Mouse (Mus musculus): ENCODE data around the gene Tmem245.

The Tmem245 gene

DNA sequence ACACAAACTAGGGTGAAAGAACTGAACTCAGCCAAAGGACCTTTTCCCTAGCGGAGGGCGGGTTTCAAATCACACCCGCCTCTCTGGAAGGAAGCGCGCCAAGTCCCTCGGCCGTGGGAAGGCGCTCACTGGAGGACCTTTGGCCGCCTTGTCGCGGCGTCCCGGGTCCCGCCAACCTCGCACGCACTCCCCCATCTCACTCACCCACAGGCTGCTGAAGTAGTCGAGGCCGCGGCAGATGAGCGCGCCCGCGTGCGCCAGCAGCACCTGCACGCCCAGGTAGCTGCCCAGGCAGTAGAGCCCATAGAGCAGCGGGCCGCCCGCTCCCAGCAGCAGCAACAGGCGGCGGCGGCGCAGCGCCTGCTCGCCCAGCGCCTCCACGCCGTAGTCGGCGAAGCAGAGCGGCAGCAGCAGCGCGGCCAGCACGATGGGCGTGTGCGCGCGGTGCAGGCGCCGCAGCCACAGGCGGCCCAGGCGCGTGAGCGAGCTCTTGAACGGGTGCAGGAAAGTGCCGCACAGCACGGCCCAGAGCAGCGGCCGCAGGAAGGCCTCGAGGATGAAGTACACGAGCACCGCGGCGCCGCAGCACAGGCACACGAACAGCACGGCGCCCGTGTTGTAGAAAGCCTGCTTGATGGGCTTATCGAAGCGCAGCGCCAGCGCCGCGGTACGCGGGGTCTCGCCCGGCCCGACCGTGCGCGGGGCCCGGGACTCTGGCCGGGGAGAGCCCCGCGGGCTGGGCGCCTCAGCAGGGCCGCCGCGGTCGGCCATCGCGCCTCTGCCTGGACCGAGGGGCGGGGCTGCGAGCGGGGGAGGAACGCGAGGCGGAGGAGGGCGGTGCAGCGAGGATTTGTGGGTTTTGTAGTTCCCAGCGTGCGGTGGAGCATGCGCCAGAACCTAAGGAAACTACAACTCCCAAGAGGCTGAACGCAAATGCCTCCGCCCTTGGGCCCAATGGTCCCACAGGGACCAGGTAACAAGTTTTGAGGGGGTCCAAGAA is at the start of gene Tmem245:
Gene Tmem245 (minus strand): TSS at position 797 of the 1,000 bp plus-strand sequence.
- in situ Hi-C loops (cut with MseI, MboI) = no loop called here

DNA sequence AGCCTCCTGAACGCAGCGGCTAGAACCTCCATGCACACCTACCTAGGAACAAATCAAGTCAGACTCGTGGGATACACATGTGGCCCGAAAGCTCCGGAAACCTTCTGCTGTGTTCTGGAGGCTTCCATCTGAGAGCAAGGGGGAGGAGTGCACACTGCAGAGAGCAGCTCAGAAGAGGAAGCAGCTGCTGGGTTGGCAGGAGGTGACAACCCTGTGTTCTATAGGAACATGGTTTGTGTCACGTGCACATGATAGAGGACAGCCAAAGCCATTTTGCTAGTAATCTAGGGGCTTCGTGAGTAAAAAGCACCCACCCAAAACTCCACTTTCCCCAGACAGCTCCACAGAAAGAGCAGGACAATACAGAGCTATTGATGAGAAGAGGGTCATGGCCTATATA is 46.1 kb upstream of the Tmem245 start:
- in situ Hi-C loops (cut with MseI, MboI) = no loop called here

DNA sequence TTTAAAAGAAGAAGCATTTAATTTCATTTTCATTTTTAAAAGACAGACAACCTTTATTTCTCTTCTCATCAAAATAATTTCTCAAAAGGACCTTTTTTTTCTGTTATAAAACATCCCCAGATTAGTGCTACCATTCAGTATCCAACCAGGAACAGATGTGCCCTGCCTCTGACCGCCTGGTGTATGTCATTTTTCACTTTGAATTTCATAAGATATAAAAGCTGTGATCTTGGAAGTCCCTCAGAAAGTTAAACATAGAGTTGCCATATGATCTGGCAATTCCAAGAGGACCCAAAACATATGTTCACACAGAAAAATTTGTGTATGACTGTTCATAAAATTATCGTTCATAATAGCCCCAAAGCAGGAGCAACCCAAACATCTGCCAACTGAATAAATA is 44.7 kb upstream of the Tmem245 start:
- in situ Hi-C loops (cut with MseI, MboI) = no loop called here

DNA sequence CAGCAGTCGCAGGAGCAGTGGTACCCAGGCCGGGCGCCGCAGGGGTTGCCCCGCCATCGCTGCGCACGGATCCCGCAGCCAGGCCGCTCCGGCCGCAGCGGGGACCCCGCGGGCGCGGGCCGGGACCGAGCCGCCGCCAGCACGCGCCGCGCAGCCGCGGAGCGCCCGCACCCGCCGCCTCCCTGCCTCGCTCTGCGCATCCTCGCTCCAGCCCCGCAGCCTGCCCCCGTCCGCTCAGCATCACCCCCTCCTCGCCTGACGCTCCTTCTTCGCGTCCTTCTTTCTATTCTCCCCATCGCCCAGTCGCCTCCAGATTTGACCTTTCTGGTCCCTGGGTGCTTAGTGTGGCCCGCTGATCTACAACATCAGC is 43.0 kb upstream of the Tmem245 start, which contains the start of gene Frrs1l:
Gene Frrs1l (minus strand): TSS at position 177 of the 370 bp plus-strand sequence.
- in situ Hi-C loops (cut with MseI, MboI) = no loop called here

DNA sequence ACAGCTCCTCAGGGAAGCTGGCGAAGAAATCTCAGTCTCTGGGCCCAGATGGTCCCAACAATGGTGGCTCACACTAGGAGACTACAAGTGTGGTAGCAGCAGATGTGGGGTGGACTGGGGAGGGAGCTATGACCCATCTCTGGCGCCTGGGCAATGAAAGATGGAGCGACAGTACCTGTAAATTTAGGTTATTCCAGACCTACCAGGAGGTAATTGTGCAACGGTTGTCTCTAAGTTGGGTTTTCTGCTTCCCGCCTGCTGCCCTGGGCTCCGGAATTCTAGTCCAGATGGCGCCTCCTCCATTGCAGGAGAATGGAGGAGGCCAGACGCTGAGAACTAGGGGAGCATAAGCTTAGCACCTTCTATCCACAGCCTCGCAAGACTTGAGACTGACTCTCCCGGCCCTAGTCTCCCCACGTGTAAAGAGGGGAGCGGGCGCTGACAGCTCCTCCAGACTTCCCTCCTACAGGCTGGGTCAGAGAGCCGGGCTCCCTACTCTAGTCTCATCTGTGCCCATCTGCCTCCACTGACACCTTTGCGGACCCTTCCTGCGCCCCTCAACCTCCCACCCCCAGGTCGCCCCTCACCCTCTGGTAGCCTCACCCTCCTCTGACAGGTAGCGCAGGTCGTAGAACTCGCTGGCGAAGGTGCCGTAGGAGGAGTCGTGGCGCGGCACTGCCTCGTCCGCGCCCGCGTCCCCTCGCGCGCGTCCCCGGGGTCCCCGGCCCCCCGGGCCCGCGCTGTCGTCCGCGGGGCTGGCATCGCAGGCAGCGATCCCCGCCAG is 42.4 kb upstream of the Tmem245 start:
- in situ Hi-C loops (cut with MseI, MboI) = no loop called here

DNA sequence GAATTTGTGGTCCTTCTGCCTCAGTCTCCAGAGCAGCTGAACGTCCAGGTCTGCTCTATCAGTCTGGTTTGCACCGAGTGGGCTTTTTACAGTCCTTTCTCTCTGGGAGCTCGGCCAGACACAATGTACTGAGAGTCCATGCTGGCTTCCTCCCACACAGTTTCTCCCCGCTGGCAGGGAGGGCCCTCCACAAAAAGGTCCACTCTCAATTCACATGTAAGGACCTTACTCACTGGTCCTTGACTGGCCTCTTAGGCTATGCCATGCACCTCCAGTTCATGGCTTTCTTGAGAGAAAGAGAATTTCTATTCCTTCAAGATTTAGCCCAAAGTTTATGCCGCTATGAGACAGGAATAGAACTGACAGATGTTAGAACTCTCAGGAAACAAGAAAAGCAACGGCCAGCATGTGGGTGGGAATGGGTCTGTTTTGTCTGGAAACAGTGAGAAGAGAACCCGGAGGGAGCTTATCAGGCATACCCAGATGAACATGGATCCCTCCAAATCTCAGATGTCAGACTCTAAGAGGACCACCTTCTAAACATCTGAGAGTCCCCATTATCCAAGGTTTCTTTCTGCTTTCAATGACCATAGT is 18.4 kb upstream of the Tmem245 start:
- in situ Hi-C loops (cut with MseI, MboI) = no loop called here

DNA sequence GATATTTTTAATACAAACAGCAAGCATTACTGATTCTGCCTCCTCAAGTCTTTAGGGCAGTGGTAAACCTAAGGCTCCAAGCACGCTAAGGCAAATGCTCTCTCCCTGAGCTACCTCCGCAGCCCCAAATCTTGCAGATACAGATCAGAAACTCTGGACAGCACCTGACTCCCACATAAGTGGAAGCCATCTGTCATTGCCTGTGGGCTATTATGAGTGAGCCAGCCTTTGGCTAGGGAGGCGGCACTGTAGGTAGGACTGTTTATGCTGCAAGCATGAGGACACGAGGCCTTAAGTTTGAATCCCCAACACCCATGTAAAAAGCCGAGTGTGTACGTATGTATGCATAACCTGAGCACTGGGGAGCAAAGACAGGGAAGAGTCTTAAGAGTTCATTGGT is 16.4 kb upstream of the Tmem245 start:
- in situ Hi-C loops (cut with MseI, MboI) = no loop called here

DNA sequence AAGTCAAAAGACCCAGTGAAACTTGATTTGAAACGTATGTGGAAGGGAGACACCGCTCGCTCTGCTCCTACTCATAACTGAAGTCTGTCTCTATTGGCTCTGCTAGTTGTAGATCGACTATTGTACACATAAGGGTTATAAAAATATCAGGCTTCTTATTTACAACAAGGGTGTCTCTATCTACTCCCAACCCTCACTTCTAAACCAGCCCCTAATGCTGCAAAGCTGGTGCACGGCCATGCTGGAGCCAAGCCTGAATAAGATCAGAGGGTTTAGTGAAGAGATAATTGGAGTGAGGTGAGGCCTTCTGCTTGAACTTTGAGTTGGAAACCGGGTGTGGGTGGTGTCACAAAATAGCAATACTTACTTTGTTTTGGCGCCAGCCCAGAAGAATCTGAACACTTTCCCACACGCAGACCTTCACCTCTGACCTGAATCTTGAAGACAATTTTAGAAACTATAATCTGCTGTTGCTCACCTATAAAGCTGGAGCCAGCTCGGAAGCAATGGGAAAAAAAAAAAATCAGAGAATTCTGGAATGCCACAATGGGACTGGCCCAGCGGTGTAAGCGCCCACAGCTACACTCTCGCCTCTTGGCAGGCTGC is 14.2 kb upstream of the Tmem245 start:
- in situ Hi-C loops (cut with MseI, MboI) = no loop called here

DNA sequence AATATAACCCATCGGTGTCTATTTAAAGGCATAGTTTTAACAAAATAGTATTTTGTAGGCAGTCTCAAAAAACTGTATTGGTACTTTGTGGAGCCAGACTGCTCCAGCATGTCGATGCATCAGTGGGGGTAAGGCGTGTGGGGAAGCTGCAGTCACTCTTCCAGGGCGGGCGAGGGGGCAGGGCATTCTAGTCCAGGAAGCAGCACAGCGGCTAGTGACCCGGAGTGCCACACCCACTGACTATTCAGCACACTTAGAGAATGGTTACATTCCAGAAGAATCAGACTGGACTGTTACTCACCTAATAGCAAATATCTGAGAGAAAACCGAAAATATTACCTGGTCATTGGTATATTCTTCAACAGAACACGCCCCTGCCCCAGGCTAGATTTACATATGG is 10.3 kb upstream of the Tmem245 start:
- in situ Hi-C loops (cut with MseI, MboI) = no loop called here

DNA sequence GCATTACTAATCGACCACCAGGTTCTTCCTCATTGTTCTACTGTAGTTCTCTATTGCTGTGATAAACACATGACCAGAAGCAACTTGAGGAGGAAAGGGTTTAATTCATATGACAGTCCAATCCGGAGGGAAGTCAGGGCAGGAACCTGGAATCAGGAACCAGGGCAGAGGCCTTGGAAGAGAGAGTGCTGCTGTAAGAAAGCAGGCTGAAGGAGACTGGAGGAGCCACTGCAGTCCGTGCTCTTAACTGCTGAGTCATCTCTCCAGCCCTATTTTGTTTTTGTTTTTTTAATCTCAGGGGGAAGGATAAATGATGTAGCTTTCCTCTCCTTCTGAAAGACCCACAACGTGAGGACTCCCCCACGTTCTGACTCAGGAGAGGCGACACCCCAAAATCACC is 6.0 kb upstream of the Tmem245 start:
- in situ Hi-C loops (cut with MseI, MboI) = no loop called here

DNA sequence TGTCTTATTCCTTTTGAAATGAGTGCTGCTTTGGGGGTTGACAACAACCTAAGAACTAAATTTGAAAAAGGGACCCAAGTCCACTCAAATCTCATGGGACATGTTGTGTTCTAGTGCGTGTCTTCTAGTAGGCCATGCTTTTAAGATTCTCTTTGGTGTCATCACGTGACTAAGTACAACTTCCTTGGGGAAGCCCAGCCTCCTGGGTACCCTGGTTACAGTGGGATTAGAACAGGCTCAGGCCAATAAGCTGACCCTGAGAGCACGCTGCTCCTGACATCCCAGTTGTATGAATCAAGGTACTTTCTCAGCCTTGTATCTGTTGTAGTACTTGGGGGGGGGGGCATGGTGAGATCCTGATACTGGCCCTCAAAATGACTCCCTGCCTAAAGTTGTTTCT is 4.5 kb upstream of the Tmem245 start:
- in situ Hi-C loops (cut with MseI, MboI) = no loop called here

DNA sequence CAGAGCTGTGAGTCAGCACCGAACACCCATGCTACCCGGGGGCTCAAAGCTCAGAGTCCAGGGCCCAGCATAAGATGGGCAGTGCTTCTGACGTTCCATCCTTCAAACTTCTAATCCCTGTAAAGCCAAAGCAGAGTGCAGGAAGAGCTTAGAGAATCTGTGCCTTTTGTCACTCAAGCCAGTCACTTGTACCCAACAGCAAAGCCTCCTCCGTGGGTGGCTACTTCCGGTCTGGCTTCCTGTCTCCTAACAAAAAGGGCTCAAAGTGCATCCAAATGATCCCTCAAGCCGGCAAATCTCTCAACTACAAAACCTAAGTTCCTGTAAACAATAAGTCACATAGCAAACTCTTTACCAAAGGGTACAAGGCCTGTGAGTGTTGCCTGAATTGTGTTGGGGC is 2.3 kb upstream of the Tmem245 start:
- in situ Hi-C loops (cut with MseI, MboI) = no loop called here

DNA sequence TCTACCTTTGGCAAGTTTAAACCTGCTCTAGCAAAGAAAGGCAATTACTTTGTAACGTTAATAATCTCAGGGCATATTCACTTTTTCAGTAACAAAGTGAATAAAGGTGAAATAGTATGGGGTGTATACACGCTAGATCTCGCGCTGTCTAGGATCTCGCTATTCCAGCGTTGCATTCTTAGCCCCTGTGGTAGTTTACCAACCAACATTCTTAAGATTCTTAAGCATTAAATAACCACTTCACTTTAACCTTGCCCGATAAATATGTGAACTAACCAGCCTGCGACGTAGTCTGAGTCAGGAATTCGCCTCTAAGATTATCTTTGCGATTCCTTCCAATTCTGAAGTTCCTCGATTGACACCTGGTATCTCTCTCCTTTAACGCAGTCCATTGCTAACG is 1.1 kb downstream of the Tmem245 start:
- in situ Hi-C loops (cut with MseI, MboI) = no loop called here

DNA sequence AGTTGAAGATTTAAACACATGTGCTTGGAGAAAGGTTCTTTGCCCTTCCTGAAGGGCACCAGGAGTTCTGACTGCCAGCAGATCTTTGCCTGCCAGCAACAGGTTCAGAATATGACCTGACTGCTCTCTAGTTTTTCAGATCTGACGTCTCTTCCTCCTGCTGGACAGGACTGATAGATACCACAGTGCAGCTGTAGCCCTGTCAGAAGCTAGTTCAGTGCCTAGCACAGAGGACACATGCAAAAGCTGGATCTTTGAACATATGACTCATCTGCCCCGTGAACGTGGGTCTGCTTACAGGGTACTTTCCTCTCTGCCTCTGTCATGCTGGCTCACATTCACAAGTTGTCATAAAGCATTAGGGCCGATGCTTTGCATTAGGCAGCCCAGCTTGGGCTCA is 3.0 kb downstream of the Tmem245 start:
- in situ Hi-C loops (cut with MseI, MboI) = no loop called here

DNA sequence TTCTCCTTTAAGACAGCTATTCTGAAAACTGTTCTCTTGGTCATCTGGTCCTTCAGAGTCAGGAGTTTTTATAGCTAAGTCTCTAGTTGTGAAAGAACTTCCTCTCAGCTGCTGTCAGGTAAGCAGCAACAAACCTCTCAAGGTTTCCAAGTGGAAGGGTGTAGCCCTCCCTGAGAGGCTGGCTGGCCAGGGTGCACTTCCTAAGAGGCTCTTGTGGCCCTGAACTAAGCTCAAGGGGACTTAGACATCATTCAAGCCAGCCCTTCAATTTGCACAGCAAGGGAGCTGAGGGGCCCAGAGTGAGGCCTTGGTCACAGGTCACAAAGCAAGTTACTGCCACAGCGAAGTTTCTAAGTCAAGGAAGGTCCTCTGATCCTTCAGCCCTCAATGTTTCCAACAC is 4.0 kb downstream of the Tmem245 start:
- in situ Hi-C loops (cut with MseI, MboI) = no loop called here

DNA sequence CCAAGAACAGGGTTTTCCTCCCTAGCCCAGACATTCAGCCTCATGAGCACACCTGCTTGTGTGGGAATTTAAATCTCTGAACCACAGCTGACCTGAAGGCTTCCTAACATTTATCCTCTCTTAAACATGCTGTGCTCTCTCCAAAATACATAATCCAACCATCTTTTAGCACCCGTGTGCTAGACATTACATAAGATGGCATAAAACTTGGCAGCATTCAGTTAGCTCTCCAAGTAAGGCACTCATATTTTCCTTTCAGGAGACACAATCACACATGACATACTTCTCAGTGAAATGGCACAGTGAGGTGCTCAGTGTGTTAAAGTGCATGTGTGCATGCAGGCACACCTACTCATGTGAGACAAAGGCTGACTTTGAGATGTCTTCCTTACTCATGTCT is 4.7 kb downstream of the Tmem245 start:
- in situ Hi-C loops (cut with MseI, MboI) = no loop called here

DNA sequence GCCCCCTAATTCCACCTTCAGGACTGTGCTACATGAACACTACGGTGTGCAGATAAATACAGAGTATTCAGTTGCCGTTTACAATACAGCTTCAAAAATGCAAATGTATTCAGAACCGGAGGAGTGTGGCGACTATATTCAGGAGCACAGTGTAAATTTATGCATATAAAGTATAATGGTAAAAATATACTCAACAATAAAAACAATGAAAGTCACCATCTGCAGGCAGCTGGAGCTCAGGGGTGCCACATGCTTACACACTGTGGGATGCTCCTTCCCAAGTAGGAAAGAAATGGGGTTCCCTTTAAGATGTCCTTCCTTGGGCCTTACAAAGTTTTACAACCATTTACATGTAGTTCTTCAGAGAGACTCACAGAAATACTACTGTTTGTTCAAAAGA is 5.8 kb downstream of the Tmem245 start:
- in situ Hi-C loops (cut with MseI, MboI) = no loop called here

DNA sequence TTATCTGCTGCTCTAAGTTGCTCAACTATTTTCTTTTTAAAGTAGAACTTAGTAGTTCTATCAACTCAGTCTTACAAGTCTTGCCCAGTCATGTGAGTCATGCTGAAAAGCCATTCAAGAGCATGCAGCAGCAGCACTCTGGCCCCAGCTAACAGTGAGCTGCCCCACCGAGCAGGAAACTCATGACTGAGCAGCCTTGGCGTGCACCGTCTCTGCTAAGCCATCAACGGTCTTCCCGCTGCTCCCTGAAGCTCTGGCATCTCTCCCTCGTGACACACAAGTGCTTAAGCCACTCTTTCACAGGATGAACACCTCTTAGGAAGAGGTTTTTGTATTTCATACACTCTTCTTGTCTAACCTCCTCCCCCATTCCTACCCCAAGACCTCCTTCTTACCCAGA is 10.1 kb downstream of the Tmem245 start:
- in situ Hi-C loops (cut with MseI, MboI) = no loop called here

DNA sequence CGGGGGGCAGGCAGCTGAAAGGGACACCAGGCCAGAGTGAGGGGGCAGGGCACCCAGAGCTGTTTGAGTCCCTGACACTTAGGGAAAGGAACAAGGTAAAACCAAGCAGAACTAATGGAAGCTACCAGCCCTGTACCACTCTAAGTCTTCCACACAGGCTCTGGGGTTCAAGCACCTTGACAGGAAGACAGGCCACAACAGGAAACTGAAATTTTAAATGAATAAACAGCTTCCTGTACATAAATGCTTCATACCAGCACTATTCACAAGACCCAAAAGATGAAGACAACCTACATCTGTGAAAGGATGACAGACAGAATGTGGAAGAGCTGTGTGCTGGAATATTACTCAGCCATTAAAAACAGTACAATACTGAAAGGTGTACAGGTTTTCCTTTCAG is 11.9 kb downstream of the Tmem245 start:
- in situ Hi-C loops (cut with MseI, MboI) = no loop called here

DNA sequence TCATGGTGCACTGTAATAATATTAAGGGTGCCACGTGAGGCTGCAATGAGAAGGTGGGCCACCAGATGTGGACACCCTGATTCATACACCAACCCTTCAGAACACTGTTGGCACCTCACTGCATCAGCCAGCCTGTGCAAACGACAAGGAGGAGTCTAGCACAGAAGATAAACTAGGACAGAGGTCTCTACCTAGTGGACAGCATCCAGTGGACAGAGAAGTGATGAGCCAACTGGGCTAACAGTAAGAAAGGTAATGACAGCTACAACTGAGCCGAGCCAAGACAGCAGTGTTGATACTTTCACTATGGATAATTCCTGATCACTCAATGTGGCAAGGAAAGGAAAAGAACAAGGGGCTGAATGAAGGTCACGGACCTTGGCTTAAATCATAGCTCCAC is 14.1 kb downstream of the Tmem245 start:
- in situ Hi-C loops (cut with MseI, MboI) = no loop called here

DNA sequence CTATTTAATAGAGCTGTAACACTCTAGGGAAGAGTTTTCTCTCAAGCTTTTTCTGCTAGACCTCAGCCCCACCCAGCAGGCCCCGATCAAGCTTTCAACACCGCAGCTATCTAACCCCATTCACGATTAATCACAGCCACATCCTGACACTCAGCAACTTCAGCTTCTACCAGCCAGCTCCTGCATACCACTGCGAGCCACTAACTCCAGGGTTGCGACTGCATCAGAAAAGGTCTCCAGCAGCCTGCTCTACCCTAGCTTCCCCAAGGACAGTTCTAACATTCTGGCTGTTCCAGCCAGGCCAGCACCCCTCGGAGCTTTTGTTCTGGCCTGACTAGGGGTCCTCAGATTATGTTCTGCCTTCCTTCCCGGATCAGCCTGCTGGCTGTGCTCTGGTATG is 15.1 kb downstream of the Tmem245 start:
- in situ Hi-C loops (cut with MseI, MboI) = no loop called here

DNA sequence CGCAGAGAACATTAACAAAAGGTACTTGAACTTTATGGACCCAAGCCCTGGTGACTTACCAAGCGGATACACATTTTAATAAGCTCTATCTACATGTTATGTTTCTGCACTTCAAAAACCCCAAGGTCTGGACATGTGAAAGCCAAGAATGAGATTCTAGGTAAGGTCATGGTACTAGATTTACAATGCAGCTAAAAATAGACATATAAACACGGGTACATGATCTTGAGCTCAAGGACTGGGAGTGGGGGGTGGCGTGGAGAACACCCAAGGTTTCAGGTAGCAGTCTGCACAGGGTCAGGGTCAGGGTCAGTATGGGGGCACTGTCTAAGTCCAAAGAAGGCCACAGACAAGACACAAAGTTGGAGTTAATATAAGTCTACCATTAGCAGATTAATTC is 16.9 kb downstream of the Tmem245 start:
- in situ Hi-C loops (cut with MseI, MboI) = no loop called here
